Mouse (Mus musculus) liver, embryonic 13.5 days (tissue): ENCODE results near the gene Kbtbd13. TPM values are rescaled to one million over a fixed set of nuclear protein-coding genes. Genes with fewer than 3 reads are reported as not detected.

Experiments
- ATAC-seq: fragments of 200-750 bp; cut with Nextera tagmentation; 2 replicates; pipeline ENCODE4 v1.8.0; 2017; ENCODE audit warnings: low read depth, mild to moderate bottlenecking, moderate number of reproducible peaks, moderate library complexity
- DNase-seq: peaks from one replicate; pipeline ENCODE4 v3.0.0; 2022
- H3K27ac ChIP-seq: fragments of 300-500 bp; sonication (generic); 2 replicates; pipeline ENCODE4 v1.5.1; 2015; ENCODE audit warnings: moderate library complexity, mild to moderate bottlenecking, inconsistent platforms
- H3K27me3 ChIP-seq: fragments of 300-500 bp; sonication (generic); 2 replicates; pipeline ENCODE4 v1.6.1; 2015; ENCODE audit warnings: mild to moderate bottlenecking, inconsistent platforms
- H3K36me3 ChIP-seq: fragments of 300-500 bp; sonication (generic); 2 replicates; pipeline ENCODE4 v1.6.1; 2015; ENCODE audit warnings: mild to moderate bottlenecking, inconsistent platforms
- H3K4me1 ChIP-seq: fragments of 300-500 bp; sonication (generic); replicated peaks from 2 replicates; pipeline ENCODE4 v1.6.1; 2015; ENCODE audit warnings: inconsistent platforms
- H3K4me2 ChIP-seq: fragments of 300-500 bp; sonication (generic); 2 replicates; pipeline ENCODE4 v1.6.1; 2015; ENCODE audit warnings: inconsistent platforms, mild to moderate bottlenecking, moderate library complexity
- H3K4me3 ChIP-seq: fragments of 300-500 bp; sonication (generic); replicated peaks from 2 replicates; pipeline ENCODE4 v1.5.1; 2015; ENCODE audit warnings: mild to moderate bottlenecking, inconsistent platforms
- H3K9ac ChIP-seq: fragments of 300-500 bp; sonication (generic); 2 replicates; pipeline ENCODE4 v1.6.1; 2015; ENCODE audit warnings: mild to moderate bottlenecking, inconsistent platforms
- H3K9me3 ChIP-seq: fragments of 300-500 bp; sonication (generic); replicated peaks from 2 replicates; pipeline ENCODE4 v1.6.1; 2016; ENCODE audit warnings: inconsistent platforms
- WGBS: fragments of 180-500 bp; shearing (Covaris S2); methylation state at CpG from one replicate; pipeline ENCODE4 v1.1.7; 2015; ENCODE audit not compliant: insufficient replicate concordance; 5-methylcytosine and 5-hydroxymethylcytosine counted together
- polyA plus RNA-seq: library from polyadenylated mRNA; unstranded; fragments of >200 nt; fragmentation: Nextera tagmentation; extraction: Ambion mirVana; gene quantifications from 2 replicates; pipeline ENCODE4 v1.2.1, GENCODE M21; 2015

Gene Kbtbd13
- polyA plus RNA-seq, 1 experiment from 2014 or later, result 0.16 TPM

DNA sequence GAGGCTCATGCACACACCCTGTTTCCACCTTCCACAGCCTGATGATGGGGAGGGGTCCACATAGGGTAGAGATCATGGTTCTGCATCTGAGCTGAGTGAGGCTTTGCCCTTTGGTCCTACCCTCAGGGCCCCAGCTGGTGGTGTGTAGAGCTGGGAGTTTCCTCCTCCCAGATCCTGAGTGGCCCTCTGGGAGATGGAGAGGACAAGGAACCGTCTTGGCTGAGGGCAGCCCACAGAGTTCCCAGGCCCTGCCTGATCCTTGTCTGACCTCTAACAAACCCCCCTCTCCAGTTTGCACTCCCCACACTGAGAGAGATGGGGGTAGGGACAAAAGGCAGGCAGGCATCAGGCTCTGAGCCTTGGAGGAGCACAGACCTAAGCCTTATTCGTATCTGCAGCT is 2.9 kb upstream of the Kbtbd13 start:
- Histone ChIP-seq H3K9ac (no peak overlapping the region), H3K4me3 (no peak overlapping the region), H3K4me2 (no peak overlapping the region), H3K27ac (no peak overlapping the region), H3K4me1 (peaks cover 18% of the 10 kb centered on the region), H3K9me3 (no peaks in the 10 kb centered on the region), H3K36me3 (no peaks in the 10 kb centered on the region), H3K27me3 (peaks cover 36% of the 10 kb centered on the region)
- no peak for DNase-seq
- 71% methylated on average over 2 of the region's 2 CpGs for WGBS
- ATAC-seq, result no peak

DNA sequence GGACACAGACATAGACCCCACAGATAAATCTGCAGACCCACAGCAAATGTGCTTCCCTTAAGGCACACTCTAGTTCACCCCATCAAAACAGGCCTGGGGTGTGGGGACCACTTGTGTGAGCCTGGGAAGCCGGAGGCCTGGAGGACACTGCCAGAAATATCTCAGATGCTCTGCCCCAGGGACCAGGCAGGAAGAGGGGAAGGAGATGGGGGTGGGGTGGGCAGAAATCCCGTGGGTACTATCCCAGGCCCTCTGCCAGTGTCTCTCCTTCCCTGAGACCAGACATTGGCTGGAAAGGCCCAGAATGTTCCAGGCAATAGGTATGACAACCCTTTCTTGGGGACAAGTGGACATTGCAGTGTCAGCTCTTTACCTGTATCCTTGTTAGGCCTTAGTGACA is 2.2 kb upstream of the Kbtbd13 start:
- H3K9me3 ChIP-seq, result no peaks in the 10 kb centered on the region
- H3K36me3 ChIP-seq, result no peaks in the 10 kb centered on the region
- ATAC-seq (no peak), DNase-seq (no peak)
- no peak overlapping the region for H3K4me2 ChIP-seq
- H3K4me1 ChIP-seq, result peaks cover 14% of the 10 kb centered on the region
- H3K27ac ChIP-seq, result no peak overlapping the region
- no peak overlapping the region for H3K4me3 ChIP-seq
- no peak overlapping the region for H3K9ac ChIP-seq
- peaks cover 43% of the 10 kb centered on the region for H3K27me3 ChIP-seq
- 36% methylated on average over 2 of the region's 2 CpGs for WGBS

- 21% methylated on average over 6 of the region's 6 CpGs for WGBS
- peaks cover 47% of the 10 kb centered on the region for H3K27me3 ChIP-seq
- no peak overlapping the region for H3K4me3 ChIP-seq
- no peaks in the 10 kb centered on the region for H3K36me3 ChIP-seq
- DNase-seq, result peak; percentile 34
- H3K9me3 ChIP-seq, result no peaks in the 10 kb centered on the region
- no peak overlapping the region for H3K4me2 ChIP-seq
- H3K9ac ChIP-seq, result no peak overlapping the region
- H3K4me1 ChIP-seq, result peaks cover 7% of the 10 kb centered on the region; the same call in 1 of the 2 replicates
- no peak overlapping the region for H3K27ac ChIP-seq
- ATAC-seq, result no peak
These were observed 1.3 kb upstream of the Kbtbd13 start for GRCm38 (mm10) chr9:65392638-65393364.

DNA sequence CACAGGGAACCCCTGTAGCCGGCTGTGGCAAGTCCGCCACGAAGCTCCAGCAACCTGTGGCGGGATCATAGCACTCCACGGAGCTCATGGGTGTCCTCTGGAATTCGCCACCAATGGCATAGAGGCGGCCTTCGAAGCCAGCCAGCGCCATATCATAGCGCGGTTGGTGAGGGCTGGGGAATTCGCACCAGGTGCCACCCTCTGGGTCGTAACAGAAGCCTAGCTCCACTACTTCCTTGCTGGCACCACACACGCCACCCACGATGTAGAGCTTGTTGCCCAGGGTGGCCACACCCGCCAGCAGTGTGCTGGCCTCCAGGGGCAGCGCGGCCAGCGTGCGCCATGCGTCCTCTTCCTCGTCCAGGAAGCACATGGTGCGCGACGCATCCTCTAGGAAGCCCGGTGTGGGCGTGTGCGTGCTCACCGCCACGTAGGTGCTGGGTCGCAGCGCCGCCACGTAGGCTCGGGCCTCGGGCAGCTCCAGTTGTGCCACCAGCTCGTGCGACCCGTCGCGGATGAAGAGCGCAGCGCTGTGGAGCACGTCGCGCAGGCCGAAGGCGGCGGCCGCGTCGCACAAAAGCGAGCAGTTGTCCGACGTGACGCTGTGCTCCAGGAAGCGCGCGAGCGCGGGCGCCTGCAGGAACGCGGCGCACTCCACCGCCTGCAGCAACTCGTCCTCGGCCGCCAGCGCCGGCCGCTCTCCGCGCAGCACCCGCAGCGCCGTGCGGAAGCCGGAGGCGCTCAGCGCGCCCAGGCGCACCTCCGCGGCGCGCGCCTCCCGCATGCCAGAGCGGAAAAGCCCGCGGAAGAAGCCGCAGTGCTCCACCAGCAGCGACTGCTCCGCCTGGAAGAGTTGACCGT is 470 bp downstream of the Kbtbd13 start:
- Histone ChIP-seq H3K9ac (no peak overlapping the region), H3K4me1 (peaks cover 7% of the 10 kb centered on the region; the same call in 1 of the 2 replicates), H3K4me3 (peak overlapping the region; percentile 41), H3K36me3 (no peaks in the 10 kb centered on the region), H3K27ac (no peak overlapping the region), H3K9me3 (no peaks in the 10 kb centered on the region), H3K27me3 (peaks cover 50% of the 10 kb centered on the region), H3K4me2 (peak overlapping the region; percentile 54)
- WGBS, result 13% methylated on average over 96 of the region's 96 CpGs
- DNase-seq (no peak), ATAC-seq (no peak)

DNA sequence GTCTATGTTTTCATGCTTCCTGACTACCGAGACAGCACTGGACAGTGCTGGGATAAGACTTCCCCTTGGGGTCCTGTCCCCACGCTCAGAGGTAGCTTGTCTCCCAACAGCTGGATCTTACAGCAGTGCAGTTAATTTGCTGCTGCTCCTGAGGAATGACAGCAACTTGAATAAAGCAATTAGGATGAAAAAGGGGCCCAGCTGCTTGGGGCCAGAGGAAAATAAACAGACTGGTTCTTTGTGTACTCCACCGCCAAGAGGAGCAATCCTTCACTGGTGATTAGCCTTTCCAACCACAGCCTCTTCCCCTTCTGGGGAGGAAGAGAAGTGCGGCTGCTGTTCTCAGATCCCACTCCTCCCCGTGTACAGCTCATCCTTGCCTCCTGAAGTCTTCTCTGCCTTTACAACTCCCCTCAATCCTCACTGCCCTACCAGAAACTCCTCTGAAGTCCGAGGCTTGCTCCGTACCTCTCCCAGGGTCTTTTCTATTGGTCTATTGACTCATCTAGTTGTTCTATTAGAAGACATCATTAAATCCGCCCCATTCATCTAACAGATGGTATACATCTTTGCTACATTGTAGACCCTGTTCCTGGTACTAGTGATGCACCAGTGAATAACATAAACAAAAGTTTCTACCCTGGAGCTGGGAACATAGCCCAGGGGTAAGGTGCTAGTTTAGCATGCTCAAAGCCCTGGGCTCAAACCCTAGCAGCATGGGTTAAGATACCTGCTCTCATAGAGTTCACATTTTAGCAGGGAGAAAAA is 4.9 kb downstream of the Kbtbd13 start:
- peaks cover 36% of the 10 kb centered on the region for H3K27me3 ChIP-seq
- H3K4me3 ChIP-seq, result no peak overlapping the region
- H3K4me2 ChIP-seq, result no peak overlapping the region
- 28% methylated on average over 8 of the region's 8 CpGs for WGBS
- ATAC-seq, result no peak
- no peak for DNase-seq
- H3K27ac ChIP-seq, result no peak overlapping the region
- no peak overlapping the region for H3K9ac ChIP-seq
- peaks cover 7% of the 10 kb centered on the region; the same call in 1 of the 2 replicates for H3K4me1 ChIP-seq
- H3K9me3 ChIP-seq, result no peaks in the 10 kb centered on the region
- no peaks in the 10 kb centered on the region for H3K36me3 ChIP-seq

DNA sequence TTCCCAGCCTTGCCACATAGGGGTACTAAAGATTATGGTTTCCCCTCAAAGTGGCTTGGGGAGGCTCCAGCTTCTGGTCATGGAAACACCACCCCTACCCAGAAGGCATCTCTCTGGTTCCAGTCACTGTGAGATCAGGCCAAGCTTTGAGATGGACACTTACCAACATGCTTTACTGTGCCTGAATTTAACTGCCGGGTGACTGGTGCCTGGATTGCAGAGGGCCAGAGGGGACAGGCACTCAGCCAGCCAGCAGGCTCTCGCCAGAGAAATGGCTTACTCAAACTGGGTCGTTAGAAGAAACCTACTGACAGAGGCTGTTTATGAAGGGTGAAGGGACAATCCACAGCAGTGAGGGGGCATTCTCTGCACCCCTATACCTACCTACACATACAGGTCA is 7.2 kb downstream of the Kbtbd13 start:
- H3K4me1 ChIP-seq, result no peaks in the 10 kb centered on the region
- peaks cover 13% of the 10 kb centered on the region for H3K27me3 ChIP-seq
- WGBS, result 30% methylated on average over 3 of the region's 3 CpGs
- no peak overlapping the region for H3K9ac ChIP-seq
- ATAC-seq (no peak), DNase-seq (no peak)
- H3K36me3 ChIP-seq, result no peaks in the 10 kb centered on the region
- no peaks in the 10 kb centered on the region for H3K9me3 ChIP-seq
- no peak overlapping the region for H3K27ac ChIP-seq
- no peak overlapping the region for H3K4me3 ChIP-seq
- H3K4me2 ChIP-seq, result no peak overlapping the region

GRCm38 (mm10) chr9:65382751-65383097 is 8.7 kb downstream of the Kbtbd13 start:
- WGBS, result 56% methylated on average over 3 of the region's 3 CpGs
- H3K4me1 ChIP-seq, result no peaks in the 10 kb centered on the region
- no peak overlapping the region for H3K27ac ChIP-seq
- no peaks in the 10 kb centered on the region for H3K9me3 ChIP-seq
- DNase-seq, result no peak
- H3K36me3 ChIP-seq, result no peaks in the 10 kb centered on the region
- no peak overlapping the region for H3K4me3 ChIP-seq
- no peak overlapping the region for H3K9ac ChIP-seq
- H3K4me2 ChIP-seq, result no peak overlapping the region
- ATAC-seq, result no peak
- H3K27me3 ChIP-seq, result 0 out of 2 replicates have a peak, but pooled peaks cover 3% of the 10 kb centered on the region

- Histone ChIP-seq H3K27me3 (no peaks in the 10 kb centered on the region), H3K36me3 (no peaks in the 10 kb centered on the region), H3K4me2 (no peak overlapping the region), H3K9ac (no peak overlapping the region), H3K27ac (no peak overlapping the region), H3K4me3 (no peak overlapping the region), H3K9me3 (no peaks in the 10 kb centered on the region), H3K4me1 (no peaks in the 10 kb centered on the region)
- WGBS, result 48% methylated on average over 6 of the region's 6 CpGs
- DNase-seq (no peak), ATAC-seq (no peak)
These were observed 9.3 kb downstream of the Kbtbd13 start for GRCm38 (mm10) chr9:65382031-65382750.

DNA sequence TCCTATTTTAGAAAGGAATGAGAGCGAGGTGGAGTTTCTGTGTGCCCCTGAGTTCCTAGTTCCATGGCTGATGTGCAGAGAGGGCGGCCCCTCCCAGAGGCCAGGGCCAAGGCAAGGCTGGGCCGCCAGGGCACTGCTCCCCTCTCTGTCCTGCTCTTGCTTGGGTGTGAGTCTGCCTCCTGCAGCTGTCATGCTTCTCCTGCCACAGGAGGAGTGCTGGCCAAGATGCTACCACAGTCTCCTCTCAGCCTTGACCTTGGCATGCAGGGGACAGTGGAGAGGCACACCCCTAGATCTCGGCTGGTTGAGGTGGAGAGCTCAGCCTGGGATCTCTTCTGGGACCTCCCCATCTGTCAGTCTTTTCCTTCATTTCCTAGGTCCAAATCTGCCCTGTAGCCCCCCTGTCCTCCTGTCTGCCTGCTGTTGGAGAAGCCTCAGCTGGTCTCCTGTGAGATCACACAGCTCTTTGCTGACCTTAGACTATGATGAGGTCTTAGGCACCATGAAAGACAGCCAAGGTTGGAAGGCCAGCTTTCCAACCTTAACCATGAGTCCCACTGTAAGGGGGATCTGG is 10.3 kb downstream of the Kbtbd13 start:
- no peak for DNase-seq
- Histone ChIP-seq H3K9ac (no peak overlapping the region), H3K4me1 (no peaks in the 10 kb centered on the region), H3K4me2 (no peak overlapping the region), H3K27me3 (no peaks in the 10 kb centered on the region), H3K36me3 (no peaks in the 10 kb centered on the region), H3K4me3 (no peak overlapping the region), H3K27ac (no peak overlapping the region), H3K9me3 (no peaks in the 10 kb centered on the region)
- 56% methylated on average over 4 of the region's 4 CpGs for WGBS
- ATAC-seq, result no peak

GRCm38 (mm10) chr9:65375163-65375934 is 16.1 kb downstream of the Kbtbd13 start:
- ATAC-seq, result no peak
- Histone ChIP-seq H3K9ac (no peak overlapping the region), H3K4me1 (no peaks in the 10 kb centered on the region), H3K9me3 (no peaks in the 10 kb centered on the region), H3K36me3 (no peaks in the 10 kb centered on the region), H3K27me3 (no peaks in the 10 kb centered on the region), H3K4me2 (no peak overlapping the region), H3K27ac (no peak overlapping the region), H3K4me3 (no peak overlapping the region)
- WGBS, result 76% methylated on average over 9 of the region's 9 CpGs
- DNase-seq, result no peak
